Mouse (Mus musculus): ENCODE data around the gene Zzz3.

DNA sequence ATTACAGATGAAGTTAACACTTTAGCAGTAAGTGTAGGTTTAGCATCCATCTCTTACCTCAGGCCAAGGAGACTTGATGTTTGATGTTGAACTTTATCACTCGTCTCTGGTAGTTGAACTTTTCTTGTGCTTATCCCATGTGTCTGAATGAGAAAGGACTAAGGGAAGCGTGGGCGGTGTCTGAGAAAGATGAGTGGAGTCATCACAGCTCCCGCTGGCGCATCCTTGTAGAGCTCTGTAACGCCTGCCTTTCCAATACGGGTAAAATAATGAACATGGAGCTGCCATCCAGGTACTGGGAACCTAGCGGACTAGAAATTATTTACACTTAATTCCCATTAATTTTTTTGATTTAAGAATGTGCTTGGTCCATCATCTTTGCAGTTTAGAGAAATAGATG, 33.7 kb downstream of the Zzz3 start:
- TF ChIP-seq CTCF (IDR thresholded peaks at IDR 0.05; ENCODE audit: low read depth), result no peak
- TF ChIP-seq EP300 (optimal IDR thresholded peaks at IDR 0.05), result no peak
